Mouse (Mus musculus) embryonic facial prominence, embryonic 11.5 days (tissue): ENCODE data around the gene Aurkb. TPM values are rescaled to one million over a fixed set of nuclear protein-coding genes. Genes with fewer than 3 reads are reported as not detected.

Experiments
- ATAC-seq: fragments of 200-750 bp; cut with Nextera tagmentation; replicated peaks from 2 replicates; pipeline ENCODE4 v1.8.0; 2017; ENCODE audit warnings: low read depth; ENCODE audit not compliant: insufficient number of reproducible peaks, low FRiP score, low TSS enrichment
- DNase-seq: peaks from one replicate; pipeline ENCODE4 v3.0.0-alpha.2; 2015; ENCODE audit warnings: low spot score
- H3K27ac ChIP-seq: fragments of 300-500 bp; sonication (generic); replicated peaks from 2 replicates; pipeline ENCODE4 v1.5.1; 2014; ENCODE audit warnings: mild to moderate bottlenecking, low read depth, low read length, control low read depth
- H3K27me3 ChIP-seq: fragments of 300-500 bp; sonication (generic); 2 replicates; pipeline ENCODE4 v1.6.1; 2014; ENCODE audit warnings: mild to moderate bottlenecking, low read length, moderate library complexity, mixed read lengths; ENCODE audit not compliant: control insufficient read depth, insufficient read depth
- H3K36me3 ChIP-seq: fragments of 300-500 bp; sonication (generic); replicated peaks from 2 replicates; pipeline ENCODE4 v1.6.1; 2014; ENCODE audit warnings: low read depth, mild to moderate bottlenecking, low read length, moderate library complexity, mixed read lengths; ENCODE audit not compliant: control insufficient read depth, insufficient read depth
- H3K4me1 ChIP-seq: fragments of 300-500 bp; sonication (generic); 2 replicates; pipeline ENCODE4 v1.6.1; 2014; ENCODE audit warnings: low read length, mixed read lengths; ENCODE audit not compliant: control insufficient read depth, insufficient read depth
- H3K4me2 ChIP-seq: fragments of 300-500 bp; sonication (generic); 2 replicates; pipeline ENCODE4 v1.6.1; 2014; ENCODE audit warnings: low read depth, mild to moderate bottlenecking, control low read depth, low read length, moderate library complexity
- H3K4me3 ChIP-seq: fragments of 300-500 bp; sonication (generic); 2 replicates; pipeline ENCODE4 v1.5.1; 2014; ENCODE audit warnings: low read depth, low read length, control low read depth
- H3K9ac ChIP-seq: fragments of 300-500 bp; sonication (generic); replicated peaks from 2 replicates; pipeline ENCODE4 v1.6.1; 2014; ENCODE audit warnings: mild to moderate bottlenecking, control low read depth, low read length
- H3K9me3 ChIP-seq: fragments of 300-500 bp; sonication (generic); replicated peaks from 2 replicates; pipeline ENCODE4 v1.6.1; 2016; ENCODE audit warnings: mild to moderate bottlenecking, low read length, inconsistent platforms, mixed read lengths; ENCODE audit not compliant: control insufficient read depth
- WGBS: fragments of 180-500 bp; shearing (Covaris S2); extraction: QIAGEN DNeasy Blood & Tissue Kit; methylation state at CpG from one replicate; pipeline ENCODE4 v1.1.7; 2014; 5-methylcytosine and 5-hydroxymethylcytosine counted together
- polyA plus RNA-seq: library from polyadenylated mRNA; unstranded; fragments of >200 nt; fragmentation: Nextera tagmentation; extraction: Ambion mirVana; gene quantifications from 2 replicates; pipeline ENCODE4 v1.2.1, GENCODE M21; 2014

The Aurkb gene
- polyA plus RNA-seq, 1 experiment from 2014 or later, result 162 TPM

DNA sequence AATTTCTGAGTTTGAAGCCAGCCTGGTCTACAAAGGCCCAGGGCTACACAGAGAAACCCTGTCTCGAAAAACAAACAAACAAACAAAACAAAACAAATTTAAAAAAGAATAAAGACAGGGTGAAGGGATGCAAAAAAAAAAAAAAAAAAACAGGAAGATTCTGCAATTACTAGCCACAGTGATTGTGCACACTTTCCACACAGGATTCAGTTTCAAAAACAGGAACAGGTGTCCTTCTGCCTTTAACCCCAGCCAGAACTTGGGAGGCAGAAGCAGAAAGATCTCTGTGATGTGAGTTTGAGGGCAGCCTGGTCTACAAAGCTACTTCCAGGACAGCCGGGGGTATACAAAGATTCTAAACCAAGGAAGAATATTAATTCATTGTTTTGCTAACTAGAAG is 12.8 kb downstream of the Aurkb start:
- no peaks in the 10 kb centered on the region for H3K27me3 ChIP-seq
- H3K9ac ChIP-seq, result no peak overlapping the region
- H3K4me1 ChIP-seq, result no peaks in the 10 kb centered on the region
- no peaks in the 10 kb centered on the region for H3K9me3 ChIP-seq
- 73% methylated on average over 2 of the region's 2 CpGs for WGBS
- no peak for ATAC-seq
- no peaks in the 10 kb centered on the region for H3K36me3 ChIP-seq
- H3K4me3 ChIP-seq, result no peak overlapping the region
- no peak overlapping the region for H3K27ac ChIP-seq
- DNase-seq, result no peak
- H3K4me2 ChIP-seq, result peak overlapping the region; percentile 45

GRCm38 (mm10) chr11:69058729-69059356 is 13.4 kb downstream of the Aurkb start:
- ATAC-seq, result no peak
- Histone ChIP-seq H3K4me3 (peak overlapping the region; percentile 76), H3K9me3 (no peaks in the 10 kb centered on the region)

GRCm38 (mm10) chr11:69059357-69059974 is 14.0 kb downstream of the Aurkb start, which contains the start of gene Borcs6:
Gene Borcs6 (plus strand): TSS chr11:69059717.
- H3K9ac ChIP-seq, result peak within 1 kb of the TSS; percentile 78
- no peaks in the 10 kb centered on the region for H3K4me1 ChIP-seq
- DNase-seq, result peak; percentile 97
- peak within 1 kb of the TSS; percentile 31 for H3K27ac ChIP-seq
- H3K36me3 ChIP-seq, result no peaks in the 10 kb centered on the region
- H3K9me3 ChIP-seq, result no peaks in the 10 kb centered on the region
- peak within 1 kb of the TSS; percentile 76 for H3K4me3 ChIP-seq
- peak within 1 kb of the TSS; percentile 89 for H3K4me2 ChIP-seq
- peak; percentile 89 for ATAC-seq
- H3K27me3 ChIP-seq, result no peaks in the 10 kb centered on the region
- under 1% methylated on average over 63 of the region's 64 CpGs for WGBS

More at GRCm38 (mm10) chr11:69058729-69059356, 13.4 kb downstream of the Aurkb start:
- Histone ChIP-seq H3K4me1 (no peaks in the 10 kb centered on the region), H3K27me3 (no peaks in the 10 kb centered on the region), H3K27ac (no peak overlapping the region; the same call in 1 of the 2 replicates), H3K9ac (peak overlapping the region; percentile 35), H3K36me3 (no peaks in the 10 kb centered on the region), H3K4me2 (peak overlapping the region; percentile 45)
- 1% methylated on average over 19 of the region's 19 CpGs for WGBS
- no peak for DNase-seq

GRCm38 (mm10) chr11:69059975-69060411 is 14.5 kb downstream of the Aurkb start:
- WGBS, result under 1% methylated on average over 43 of the region's 49 CpGs
- Histone ChIP-seq H3K27me3 (no peaks in the 10 kb centered on the region), H3K9ac (peak overlapping the region; percentile 78), H3K9me3 (no peaks in the 10 kb centered on the region), H3K36me3 (no peaks in the 10 kb centered on the region), H3K4me3 (peak overlapping the region; percentile 76), H3K27ac (peak overlapping the region; percentile 31), H3K4me2 (peak overlapping the region; percentile 89), H3K4me1 (no peaks in the 10 kb centered on the region)
- ATAC-seq (no peak; the same call in 1 of the 2 replicates), DNase-seq (peak; percentile 56)

GRCm38 (mm10) chr11:69060448-69061254 is 15.2 kb downstream of the Aurkb start:
- Histone ChIP-seq H3K4me3 (peak overlapping the region; percentile 76), H3K9ac (peak overlapping the region; percentile 78), H3K27ac (no peak overlapping the region; the same call in 1 of the 2 replicates), H3K36me3 (no peaks in the 10 kb centered on the region), H3K9me3 (no peaks in the 10 kb centered on the region), H3K27me3 (no peaks in the 10 kb centered on the region), H3K4me2 (peak overlapping the region; percentile 89), H3K4me1 (no peaks in the 10 kb centered on the region)
- ATAC-seq (no peak), DNase-seq (peak; percentile 28)
- under 1% methylated on average over 40 of the region's 40 CpGs for WGBS

DNA sequence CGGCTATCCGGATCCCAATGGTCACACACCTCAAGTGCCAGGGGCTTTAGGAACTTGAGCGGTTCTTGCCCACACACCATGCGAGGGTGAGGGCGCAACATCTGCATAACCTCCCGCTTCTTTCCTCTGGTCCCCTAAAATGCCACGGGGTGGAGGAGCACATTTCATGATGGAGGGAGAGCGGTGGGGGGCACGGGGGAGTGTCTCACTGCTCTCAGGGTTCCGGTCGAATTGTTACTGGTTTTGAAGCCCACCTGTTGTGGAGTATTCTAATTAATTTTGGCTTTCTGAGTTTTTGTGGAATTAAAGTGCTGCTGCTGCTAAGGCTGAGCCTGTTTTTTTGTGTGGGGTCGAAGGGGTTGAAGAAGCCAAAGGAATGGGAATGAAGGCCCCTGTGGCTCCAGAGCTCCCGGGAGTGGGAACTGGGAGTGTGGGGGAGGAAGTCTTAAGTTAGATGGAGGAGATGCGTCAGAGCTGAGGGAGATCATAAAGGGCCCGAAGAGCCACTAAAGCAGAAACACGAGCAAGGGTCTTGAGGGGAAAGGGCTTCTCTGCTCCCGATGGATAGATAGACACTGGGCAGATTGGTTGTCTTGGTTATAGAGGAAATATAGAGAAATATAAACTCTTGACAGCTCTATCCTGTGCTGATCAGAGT is 15.9 kb downstream of the Aurkb start:
- DNase-seq (no peak), ATAC-seq (no peak)
- Histone ChIP-seq H3K9ac (no peak overlapping the region), H3K27me3 (no peaks in the 10 kb centered on the region), H3K27ac (no peak overlapping the region), H3K4me2 (peak overlapping the region; percentile 89), H3K4me3 (peak overlapping the region; percentile 76), H3K36me3 (no peaks in the 10 kb centered on the region), H3K4me1 (no peaks in the 10 kb centered on the region), H3K9me3 (no peaks in the 10 kb centered on the region)
- WGBS, result 5% methylated on average over 17 of the region's 17 CpGs

DNA sequence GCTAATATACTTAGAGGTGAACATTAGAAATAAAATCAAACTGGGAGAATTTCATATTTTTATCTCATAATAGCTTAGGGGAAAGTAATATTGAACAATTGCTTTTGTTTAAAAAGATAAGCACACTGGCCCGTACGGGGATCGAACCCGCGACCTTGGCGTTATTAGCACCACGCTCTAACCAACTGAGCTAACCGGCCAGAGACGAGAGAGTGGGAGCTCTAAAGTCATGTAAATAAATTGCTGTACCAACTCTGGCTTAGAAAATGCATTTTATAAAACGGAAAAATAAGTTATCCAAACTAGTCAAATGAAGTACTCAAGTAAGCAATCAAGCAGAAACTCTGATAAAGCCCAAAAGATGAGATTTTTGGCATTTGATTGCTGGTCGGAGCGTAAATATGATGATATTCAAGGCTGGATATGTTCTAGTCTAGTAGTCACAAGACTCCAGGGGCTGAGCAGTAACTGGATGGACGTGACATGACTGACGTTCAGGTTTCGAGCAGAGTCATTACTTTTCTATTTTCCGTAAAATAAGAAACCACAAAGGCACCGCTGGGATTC is 16.8 kb downstream of the Aurkb start:
- under 1% methylated on average over 17 of the region's 17 CpGs for WGBS
- H3K4me1 ChIP-seq, result no peaks in the 10 kb centered on the region

More for the DNA sequence above, 16.8 kb downstream of the Aurkb start:
- ATAC-seq (no peak), DNase-seq (peak; percentile 83)
- H3K27ac ChIP-seq, result no peak overlapping the region
- H3K36me3 ChIP-seq, result no peaks in the 10 kb centered on the region
- H3K4me2 ChIP-seq, result peak overlapping the region; percentile 44
- peak overlapping the region; percentile 69 for H3K4me3 ChIP-seq
- H3K9me3 ChIP-seq, result no peaks in the 10 kb centered on the region
- H3K9ac ChIP-seq, result no peak overlapping the region
- H3K27me3 ChIP-seq, result no peaks in the 10 kb centered on the region
